Mouse (Mus musculus) heart, embryonic 10.5 days (tissue): Measurements from ENCODE around the gene Fblim1. TPM values are rescaled to one million over a fixed set of nuclear protein-coding genes. Genes with fewer than 3 reads are reported as not detected.

Experiments used
- DNase-seq: peaks from one replicate; pipeline ENCODE4 v3.0.0-alpha.2; 2017; ENCODE audit warnings: low spot score
- H3K27ac ChIP-seq: fragments of 300-500 bp; sonication (generic); 2 replicates; pipeline ENCODE4 v1.5.1; 2016; ENCODE audit warnings: mild to moderate bottlenecking
- H3K27me3 ChIP-seq: fragments of 300-500 bp; sonication (generic); 2 replicates; pipeline ENCODE4 v1.6.1; 2016; ENCODE audit warnings: mild to moderate bottlenecking; ENCODE audit not compliant: poor library complexity, insufficient read depth, severe bottlenecking
- H3K36me3 ChIP-seq: fragments of 300-500 bp; sonication (generic); 2 replicates; pipeline ENCODE4 v1.6.1; 2016; ENCODE audit warnings: mild to moderate bottlenecking, moderate library complexity
- H3K4me1 ChIP-seq: fragments of 300-500 bp; sonication (generic); 2 replicates; pipeline ENCODE4 v1.6.1; 2016; ENCODE audit warnings: mild to moderate bottlenecking
- H3K4me3 ChIP-seq: fragments of 300-500 bp; sonication (generic); 2 replicates; pipeline ENCODE4 v1.5.1; 2016; ENCODE audit warnings: mild to moderate bottlenecking, moderate library complexity
- H3K9me3 ChIP-seq: fragments of 300-500 bp; sonication (generic); 2 replicates; pipeline ENCODE4 v1.6.1; 2016; ENCODE audit warnings: mild to moderate bottlenecking, moderate library complexity
- WGBS: fragments of 180-500 bp; shearing (Covaris S2); methylation state at CpG from one replicate; pipeline ENCODE4 v1.1.7; 2016; 5-methylcytosine and 5-hydroxymethylcytosine counted together
- polyA plus RNA-seq: library from polyadenylated mRNA; unstranded; fragments of >200 nt; fragmentation: Nextera tagmentation; extraction: Ambion mirVana; gene quantifications from 2 replicates; pipeline ENCODE4 v1.2.1, GENCODE M21; 2016

The Fblim1 gene
- polyA plus RNA-seq, 1 experiment from 2014 or later = 62.7 TPM

GRCm38 (mm10) chr4:141639474-141639873 lies 33.6 kb upstream of the Fblim1 start:
- Histone ChIP-seq H3K9me3 (no peaks in the 10 kb centered on the region), H3K4me3 (no peak overlapping the region), H3K27ac (no peak overlapping the region), H3K36me3 (peaks cover 74% of the 10 kb centered on the region), H3K4me1 (peaks cover 52% of the 10 kb centered on the region), H3K27me3 (no peaks in the 10 kb centered on the region)
- no peak for DNase-seq
- WGBS = 79% methylated on average over 11 of the region's 11 CpGs

- H3K9me3 ChIP-seq = no peaks in the 10 kb centered on the region
- peaks cover 31% of the 10 kb centered on the region for H3K4me1 ChIP-seq
- DNase-seq = no peak
- H3K36me3 ChIP-seq = peaks cover 91% of the 10 kb centered on the region
- H3K27ac ChIP-seq = no peak overlapping the region
- H3K27me3 ChIP-seq = no peaks in the 10 kb centered on the region
- no peak overlapping the region for H3K4me3 ChIP-seq
- 91% methylated on average over 5 of the region's 5 CpGs for WGBS
Observed at GRCm38 (mm10) chr4:141636693-141637092, 30.8 kb upstream of the Fblim1 start.

- WGBS = 77% methylated on average over 9 of the region's 9 CpGs
- no peaks in the 10 kb centered on the region for H3K9me3 ChIP-seq
- DNase-seq = no peak
- no peaks in the 10 kb centered on the region for H3K27me3 ChIP-seq
- H3K4me1 ChIP-seq = peaks cover 25% of the 10 kb centered on the region
- H3K36me3 ChIP-seq = peaks cover 91% of the 10 kb centered on the region
- H3K27ac ChIP-seq = no peak overlapping the region
- H3K4me3 ChIP-seq = no peak overlapping the region
Observed at GRCm38 (mm10) chr4:141635991-141636390, 30.1 kb upstream of the Fblim1 start.

- Histone ChIP-seq H3K27ac (no peak overlapping the region), H3K4me1 (peaks cover 32% of the 10 kb centered on the region), H3K36me3 (peaks cover 94% of the 10 kb centered on the region), H3K9me3 (no peaks in the 10 kb centered on the region), H3K27me3 (no peaks in the 10 kb centered on the region), H3K4me3 (no peak overlapping the region)
- 90% methylated on average over 21 of the region's 21 CpGs for WGBS
- no peak for DNase-seq
Observed at GRCm38 (mm10) chr4:141632111-141632873, 26.4 kb upstream of the Fblim1 start.

- 93% methylated on average over 20 of the region's 20 CpGs for WGBS
- Histone ChIP-seq H3K27ac (no peak overlapping the region), H3K27me3 (no peaks in the 10 kb centered on the region), H3K9me3 (no peaks in the 10 kb centered on the region), H3K36me3 (peaks cover 92% of the 10 kb centered on the region), H3K4me1 (peaks cover 27% of the 10 kb centered on the region), H3K4me3 (no peak overlapping the region)
- no peak for DNase-seq
Observed at GRCm38 (mm10) chr4:141631250-141631649, 25.4 kb upstream of the Fblim1 start.

- 93% methylated on average over 11 of the region's 11 CpGs for WGBS
- H3K36me3 ChIP-seq = peaks cover 98% of the 10 kb centered on the region
- DNase-seq = no peak
Observed at GRCm38 (mm10) chr4:141630021-141630420, 24.1 kb upstream of the Fblim1 start.

GRCm38 (mm10) chr4:141628661-141629060 lies 22.8 kb upstream of the Fblim1 start:
- H3K27me3 ChIP-seq = no peaks in the 10 kb centered on the region
- 79% methylated on average over 14 of the region's 14 CpGs for WGBS
- H3K27ac ChIP-seq = no peak overlapping the region
- peaks cover 15% of the 10 kb centered on the region for H3K4me1 ChIP-seq
- no peaks in the 10 kb centered on the region for H3K9me3 ChIP-seq
- no peak for DNase-seq
- H3K36me3 ChIP-seq = peaks cover 93% of the 10 kb centered on the region
- H3K4me3 ChIP-seq = no peak overlapping the region

More at GRCm38 (mm10) chr4:141630021-141630420, 24.1 kb upstream of the Fblim1 start:
- H3K4me1 ChIP-seq = peaks cover 18% of the 10 kb centered on the region
- H3K4me3 ChIP-seq = no peak overlapping the region
- H3K9me3 ChIP-seq = no peaks in the 10 kb centered on the region
- H3K27me3 ChIP-seq = no peaks in the 10 kb centered on the region
- H3K27ac ChIP-seq = no peak overlapping the region

GRCm38 (mm10) chr4:141627502-141627901 lies 21.6 kb upstream of the Fblim1 start:
- Histone ChIP-seq H3K27ac (no peak overlapping the region), H3K4me1 (peaks cover 22% of the 10 kb centered on the region), H3K27me3 (no peaks in the 10 kb centered on the region), H3K9me3 (no peaks in the 10 kb centered on the region), H3K36me3 (peaks cover 82% of the 10 kb centered on the region), H3K4me3 (no peak overlapping the region)
- no peak for DNase-seq
- 73% methylated on average over 5 of the region's 5 CpGs for WGBS

GRCm38 (mm10) chr4:141625774-141626550 lies 20.1 kb upstream of the Fblim1 start:
- no peaks in the 10 kb centered on the region for H3K27me3 ChIP-seq
- no peak for DNase-seq
- peaks cover 66% of the 10 kb centered on the region for H3K36me3 ChIP-seq
- no peak overlapping the region for H3K27ac ChIP-seq
- H3K4me3 ChIP-seq = no peak overlapping the region
- H3K4me1 ChIP-seq = peaks cover 24% of the 10 kb centered on the region
- 89% methylated on average over 16 of the region's 16 CpGs for WGBS
- H3K9me3 ChIP-seq = no peaks in the 10 kb centered on the region

GRCm38 (mm10) chr4:141624983-141625773 lies 19.3 kb upstream of the Fblim1 start:
- no peaks in the 10 kb centered on the region for H3K9me3 ChIP-seq
- H3K36me3 ChIP-seq = peaks cover 58% of the 10 kb centered on the region
- no peak for DNase-seq
- H3K4me3 ChIP-seq = no peak overlapping the region
- peak overlapping the region; percentile 30; the same call in 1 of the 2 replicates for H3K27ac ChIP-seq
- WGBS = 77% methylated on average over 19 of the region's 19 CpGs
- H3K27me3 ChIP-seq = no peaks in the 10 kb centered on the region
- H3K4me1 ChIP-seq = peaks cover 24% of the 10 kb centered on the region

GRCm38 (mm10) chr4:141624134-141624533 lies 18.2 kb upstream of the Fblim1 start:
- Histone ChIP-seq H3K27ac (peak overlapping the region; percentile 62), H3K4me1 (peaks cover 26% of the 10 kb centered on the region), H3K4me3 (no peak overlapping the region), H3K36me3 (peaks cover 48% of the 10 kb centered on the region), H3K27me3 (no peaks in the 10 kb centered on the region), H3K9me3 (no peaks in the 10 kb centered on the region)
- DNase-seq = no peak
- WGBS = 87% methylated on average over 8 of the region's 8 CpGs

- no peak within 1 kb of the TSS for H3K4me3 ChIP-seq
- WGBS = 47% methylated on average over 1 of the region's 1 CpGs
- H3K9me3 ChIP-seq = no peaks in the 10 kb centered on the region
- peak within 1 kb of the TSS; percentile 62 for H3K27ac ChIP-seq
- DNase-seq = no peak
- peaks cover 43% of the 10 kb centered on the region for H3K36me3 ChIP-seq
- H3K4me1 ChIP-seq = peaks cover 31% of the 10 kb centered on the region
- no peaks in the 10 kb centered on the region for H3K27me3 ChIP-seq
Observed at GRCm38 (mm10) chr4:141623666-141624065, 17.8 kb upstream of the Fblim1 start, which contains the start of gene Slc25a34. TSS of gene Slc25a34 (minus strand) at chr4:141623821.
